Mouse (Mus musculus): ENCODE results near the gene Trpv2.
"Not testable (repeated sequence)": the region's sequence is repeated elsewhere in the genome, so short reads cannot be mapped to it uniquely, and the experiment has no call there.

Gene Trpv2

GRCm38 (mm10) chr11:62649803-62650202 lies 75.5 kb downstream of the Trpv2 start:
- DNase-seq = not testable (repeated sequence)

Measured in cerebellum, postnatal 36 days (tissue).